Mouse (Mus musculus) thymus, adult 2 months (tissue): ENCODE data around the gene Zfp819.

ENCODE experiments used
- CTCF ChIP-seq: fragments of 200-500 bp; IDR thresholded peaks from 2 replicates; pipeline ENCODE4 v1.5.1; 2012; ENCODE audit warnings: mild to moderate bottlenecking, control low read depth, low read length, moderate library complexity, borderline replicate concordance; ENCODE audit not compliant: control insufficient read depth, poor library complexity, insufficient read depth; ENCODE audit errors: extremely low read depth
- POLR2A ChIP-seq: fragments of 200-500 bp; IDR thresholded peaks from 2 replicates; pipeline ENCODE4 v1.6.1; 2012; ENCODE audit warnings: mild to moderate bottlenecking, low read length, control low read depth, moderate library complexity; ENCODE audit not compliant: control insufficient read depth, poor library complexity, insufficient read depth; ENCODE audit errors: extremely low read depth

GRCm38 (mm10) chr7:43654519-43654918 is 47.5 kb downstream of the Zfp819 start:
- no peak for TF ChIP-seq POLR2A
- no peak for TF ChIP-seq CTCF
